In genomic region chr5:24586547-24587199, GRCm38 (mm10) we compare ENCODE assay signal across 8 mouse cellular contexts. TPM values are rescaled to one million over a fixed set of nuclear protein-coding genes. Genes with fewer than 3 reads are reported as not detected.
DNase-seq lines count a peak whose midpoint lies in the region; ATAC-seq lines count a peak whose summit lies in the region.

Gene Chpf2 (plus strand): TSS chr5:24586741.

- no peaks in the 10 kb centered on the region for H3K9me3 ChIP-seq in intestine, embryonic 16.5 days (ENCODE audit: control insufficient read depth, low read length)
- no peaks in the 10 kb centered on the region for H3K9me3 ChIP-seq in limb, embryonic 12.5 days
- H3K9me3 ChIP-seq in midbrain, embryonic 14.5 days (ENCODE audit: control insufficient read depth, low read length) = no peaks in the 10 kb centered on the region

- H3K27ac ChIP-seq in intestine, embryonic 16.5 days (ENCODE audit: low read length) = 0 out of 2 replicates have a peak within 1 kb of the TSS, but pooled peaks have one; percentile 41
- H3K27ac ChIP-seq in limb, embryonic 12.5 days = peak within 1 kb of the TSS; percentile 50; the same call in 1 of the 2 replicates
- peak within 1 kb of the TSS; percentile 83 for H3K27ac ChIP-seq in midbrain, embryonic 14.5 days (replicated peaks; ENCODE audit: low read depth, low read length)

- no peaks in the 10 kb centered on the region for H3K27me3 ChIP-seq in intestine, embryonic 16.5 days (replicated peaks; ENCODE audit: control insufficient read depth, insufficient read depth, low read length)
- H3K27me3 ChIP-seq in limb, embryonic 12.5 days = peaks cover 12% of the 10 kb centered on the region
- no peaks in the 10 kb centered on the region for H3K27me3 ChIP-seq in midbrain, embryonic 14.5 days (ENCODE audit: control insufficient read depth, insufficient read depth, low read length)

- H3K4me2 ChIP-seq in intestine, embryonic 16.5 days (ENCODE audit: low read depth, low read length) = peak within 1 kb of the TSS; percentile 87
- peak within 1 kb of the TSS; percentile 81 for H3K4me2 ChIP-seq in limb, embryonic 12.5 days
- peak within 1 kb of the TSS; percentile 81 for H3K4me2 ChIP-seq in midbrain, embryonic 14.5 days (ENCODE audit: low read length)

- peak within 1 kb of the TSS; percentile 91 for H3K4me3 ChIP-seq in intestine, embryonic 16.5 days (ENCODE audit: low read length)
- H3K4me3 ChIP-seq in limb, embryonic 12.5 days (replicated peaks) = peak within 1 kb of the TSS; percentile 89
- peak within 1 kb of the TSS; percentile 81 for H3K4me3 ChIP-seq in midbrain, embryonic 14.5 days (replicated peaks; ENCODE audit: low read depth, low read length)

- peak; percentile 92 for ATAC-seq in intestine, embryonic 16.5 days
- ATAC-seq in limb, embryonic 12.5 days (ENCODE audit: insufficient number of reproducible peaks, insufficient read depth, low FRiP score, low TSS enrichment, low read depth) = peak; percentile 88
- ATAC-seq in midbrain, embryonic 14.5 days (ENCODE audit: low FRiP score, low TSS enrichment) = peak; percentile 88

- under 1% methylated on average over 42 of the region's 43 CpGs for WGBS in intestine, embryonic 16.5 days
- WGBS in limb, embryonic 12.5 days = under 1% methylated on average over 43 of the region's 43 CpGs
- 0% methylated on average over 41 of the region's 43 CpGs for WGBS in midbrain, embryonic 14.5 days

- peaks cover 19% of the 10 kb centered on the region for H3K4me1 ChIP-seq in intestine, embryonic 16.5 days (ENCODE audit: control insufficient read depth, insufficient read depth, low read length)
- peaks cover 27% of the 10 kb centered on the region for H3K4me1 ChIP-seq in limb, embryonic 12.5 days (replicated peaks)
- peaks cover 10% of the 10 kb centered on the region for H3K4me1 ChIP-seq in midbrain, embryonic 14.5 days (ENCODE audit: control insufficient read depth, insufficient read depth, low read length)

- H3K9ac ChIP-seq in intestine, embryonic 16.5 days (ENCODE audit: low read depth, low read length) = peak within 1 kb of the TSS; percentile 81
- H3K9ac ChIP-seq in limb, embryonic 12.5 days (replicated peaks) = peak within 1 kb of the TSS; percentile 79
- H3K9ac ChIP-seq in midbrain, embryonic 14.5 days (replicated peaks; ENCODE audit: low read length) = peak within 1 kb of the TSS; percentile 86

- H3K36me3 ChIP-seq in intestine, embryonic 16.5 days (ENCODE audit: control insufficient read depth, insufficient read depth, low read length) = peaks cover 5% of the 10 kb centered on the region; the same call in 1 of the 2 replicates
- H3K36me3 ChIP-seq in limb, embryonic 12.5 days = peaks cover 36% of the 10 kb centered on the region
- peaks cover 28% of the 10 kb centered on the region for H3K36me3 ChIP-seq in midbrain, embryonic 14.5 days (ENCODE audit: control insufficient read depth, insufficient read depth, low read length)

- DNase-seq in 3134 (ENCODE audit: extremely low read depth, insufficient read length, low spot score) = peak; percentile 77
- peak; percentile 90 for DNase-seq in adrenal gland, adult 2 months
- DNase-seq in embryo, embryonic 11.5 days (ENCODE audit: low read depth, low spot score) = peak; percentile 60
- no peak for DNase-seq in gonadal fat pad, adult 2 months (ENCODE audit: low read depth)
- peak; percentile 93 for DNase-seq in midbrain, embryonic 14.5 days
- DNase-seq in spleen, postnatal 10 days (ENCODE audit: low spot score in 2 of 2) = peak; percentile 63 to 84

RNA-seq across cellular contexts. Expression of gene Chpf2, which starts in this region (rescaled TPM):
- 10 to 100 TPM; 37.9 to 49.7 TPM for total RNA-seq in adrenal gland, adult 2 months (2021)
- 60.0 and 76.6 TPM in 2 replicates for polyA plus RNA-seq in adrenal gland, adult 2 months (2012; rRNA removed)
- 57.2 and 62.9 TPM in 2 replicates for polyA plus RNA-seq in gonadal fat pad, adult 2 months (2012; rRNA removed)
- 16.3 and 18.0 TPM in 2 replicates for polyA plus RNA-seq in intestine, embryonic 16.5 days (2015; fragmentation: Nextera tagmentation; extraction: Ambion mirVana)
- 20.1 and 24.0 TPM in 2 replicates for polyA plus RNA-seq in limb, embryonic 12.5 days (2016; fragmentation: Nextera tagmentation; extraction: Ambion mirVana)
- polyA plus RNA-seq in midbrain, embryonic 14.5 days (2014; fragmentation: Nextera tagmentation; extraction: Ambion mirVana) = 12.4 and 19.4 TPM in 2 replicates
